Mouse (Mus musculus): ENCODE measurements around the gene Stk32c. TPM values are rescaled to one million over a fixed set of nuclear protein-coding genes. Genes with fewer than 3 reads are reported as not detected.

The Stk32c gene
- total RNA-seq, 2 experiments from 2014 or later: 182 to 198 TPM

- DNase-seq (ENCODE audit: low spot score in 2 of 2): peak; percentile 74 to 80
- intact Hi-C loops (cut with DNase I): no loop called here
Observed at GRCm38 (mm10) chr7:139119152-139119774, 93.8 kb downstream of the Stk32c start.

- intact Hi-C loops (cut with DNase I): no loop called here
- DNase-seq (ENCODE audit: low spot score in 2 of 2): peak in 1 of 2 experiments; percentile 47
Observed at GRCm38 (mm10) chr7:139107908-139108650, 105.0 kb downstream of the Stk32c start.

GRCm38 (mm10) chr7:139105705-139106104 lies 107.4 kb downstream of the Stk32c start:
- intact Hi-C loops (cut with DNase I): no loop called here

GRCm38 (mm10) chr7:139105076-139105475 lies 108.0 kb downstream of the Stk32c start:
- intact Hi-C loops (cut with DNase I): no loop called here
- DNase-seq (ENCODE audit: low spot score in 2 of 2): no peak

More at GRCm38 (mm10) chr7:139105705-139106104, 107.4 kb downstream of the Stk32c start:
- DNase-seq (ENCODE audit: low spot score in 2 of 2): no peak

- intact Hi-C loops (cut with DNase I): no loop called here
- DNase-seq (ENCODE audit: low spot score in 2 of 2): no peak
Observed at GRCm38 (mm10) chr7:139103960-139104381, 109.1 kb downstream of the Stk32c start.

GRCm38 (mm10) chr7:139101826-139102225 lies 111.3 kb downstream of the Stk32c start:
- peak; percentile 37 to 43 for DNase-seq (ENCODE audit: low spot score in 2 of 2)
- intact Hi-C loops (cut with DNase I): no loop called here

GRCm38 (mm10) chr7:139101286-139101804 lies 111.8 kb downstream of the Stk32c start:
- intact Hi-C loops (cut with DNase I): no loop called here

GRCm38 (mm10) chr7:139100531-139101095 lies 112.5 kb downstream of the Stk32c start:
- intact Hi-C loops (cut with DNase I): no loop called here
- DNase-seq (ENCODE audit: low spot score in 2 of 2): no peak

More at GRCm38 (mm10) chr7:139101286-139101804, 111.8 kb downstream of the Stk32c start:
- no peak for DNase-seq (ENCODE audit: low spot score in 2 of 2)

GRCm38 (mm10) chr7:139096399-139096798 lies 116.7 kb downstream of the Stk32c start:
- intact Hi-C loops (cut with DNase I): no loop called here
- no peak for DNase-seq (ENCODE audit: low spot score in 2 of 2)

GRCm38 (mm10) chr7:139095282-139095681 lies 117.8 kb downstream of the Stk32c start:
- intact Hi-C loops (cut with DNase I): no loop called here

GRCm38 (mm10) chr7:139094761-139095160 lies 118.3 kb downstream of the Stk32c start:
- intact Hi-C loops (cut with DNase I): no loop called here

More at GRCm38 (mm10) chr7:139095282-139095681, 117.8 kb downstream of the Stk32c start:
- DNase-seq (ENCODE audit: low spot score in 2 of 2): no peak

GRCm38 (mm10) chr7:139093781-139094180 lies 119.3 kb downstream of the Stk32c start:
- intact Hi-C loops (cut with DNase I): no loop called here
- DNase-seq (ENCODE audit: low spot score in 2 of 2): no peak

More at GRCm38 (mm10) chr7:139094761-139095160, 118.3 kb downstream of the Stk32c start:
- no peak for DNase-seq (ENCODE audit: low spot score in 2 of 2)

GRCm38 (mm10) chr7:139093124-139093523 lies 120.0 kb downstream of the Stk32c start:
- peak in 1 of 2 experiments; percentile 58 for DNase-seq (ENCODE audit: low spot score in 2 of 2)

GRCm38 (mm10) chr7:139092676-139093075 lies 120.4 kb downstream of the Stk32c start:
- intact Hi-C loops (cut with DNase I): no loop called here

More at GRCm38 (mm10) chr7:139093124-139093523, 120.0 kb downstream of the Stk32c start:
- intact Hi-C loops (cut with DNase I): no loop called here

GRCm38 (mm10) chr7:139091681-139092080 lies 121.4 kb downstream of the Stk32c start:
- no peak for DNase-seq (ENCODE audit: low spot score in 2 of 2)
- intact Hi-C loops (cut with DNase I): no loop called here

More at GRCm38 (mm10) chr7:139092676-139093075, 120.4 kb downstream of the Stk32c start:
- no peak for DNase-seq (ENCODE audit: low spot score in 2 of 2)

- no peak for DNase-seq (ENCODE audit: low spot score in 2 of 2)
- intact Hi-C loops (cut with DNase I): no loop called here
Observed at GRCm38 (mm10) chr7:139089892-139090874, 122.9 kb downstream of the Stk32c start.

GRCm38 (mm10) chr7:139087801-139088200 lies 125.3 kb downstream of the Stk32c start:
- intact Hi-C loops (cut with DNase I): no loop called here
- DNase-seq (ENCODE audit: low spot score in 2 of 2): no peak

- DNase-seq (ENCODE audit: low spot score in 2 of 2): no peak
- intact Hi-C loops (cut with DNase I): no loop called here
Observed at GRCm38 (mm10) chr7:139086195-139087158, 126.6 kb downstream of the Stk32c start.
